ENCODE assay signal across 19 mouse cellular contexts in the genomic region with DNA sequence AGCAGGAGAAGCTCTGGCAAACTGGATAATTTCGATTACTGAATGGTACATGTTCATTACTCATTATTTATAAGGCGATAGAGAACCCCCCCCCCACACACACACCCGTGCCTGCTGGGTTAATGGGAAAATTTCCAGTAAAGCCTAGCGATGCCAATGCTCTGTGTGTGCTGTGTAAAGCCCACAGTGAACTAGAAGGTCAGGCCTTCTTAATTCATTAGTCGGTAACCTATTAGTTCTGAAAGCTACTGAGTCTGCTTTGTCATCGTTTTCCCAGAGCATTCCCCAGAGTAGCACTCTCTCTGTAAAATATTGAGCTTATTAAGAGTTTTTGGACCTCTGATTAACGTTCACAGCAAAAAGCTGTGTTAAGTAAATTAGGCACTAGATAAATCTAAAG.
DNase-seq lines count a peak whose midpoint lies in the region; ATAC-seq lines count a peak whose summit lies in the region.
"Had no signal": no experiment of that assay in that cellular context is flagged by ENCODE, and none has a peak within 500 bp of the region (broad histone marks: within the 10 kb centered on the region; RNA-seq: fewer than 3 reads in every experiment).

No protein-coding gene starts in this region.

- no peak overlapping the region for H3K4me2 ChIP-seq in hindbrain, embryonic 13.5 days
- H3K4me2 ChIP-seq in kidney, embryonic 16.5 days (replicated peaks; ENCODE audit: low read depth, low read length) = no peak overlapping the region
- no peak overlapping the region for H3K4me2 ChIP-seq in midbrain, embryonic 15.5 days
- H3K4me2 ChIP-seq: intestine, embryonic 15.5 days; lung, embryonic 15.5 days; midbrain, embryonic 12.5 days had no signal

- H3K27me3 ChIP-seq in hindbrain, embryonic 13.5 days = no peaks in the 10 kb centered on the region
- H3K27me3 ChIP-seq in hindbrain, embryonic 10.5 days (ENCODE audit: insufficient read depth, poor library complexity, severe bottlenecking) = no peaks in the 10 kb centered on the region
- no peaks in the 10 kb centered on the region for H3K27me3 ChIP-seq in kidney, embryonic 16.5 days (ENCODE audit: insufficient read depth, low read length)
- H3K27me3 ChIP-seq in midbrain, embryonic 15.5 days (replicated peaks) = no peaks in the 10 kb centered on the region
- H3K27me3 ChIP-seq: intestine, embryonic 15.5 days; lung, embryonic 15.5 days; midbrain, embryonic 12.5 days had no signal

- H3K27ac ChIP-seq in hindbrain, embryonic 13.5 days = no peak overlapping the region
- no peak overlapping the region for H3K27ac ChIP-seq in hindbrain, embryonic 10.5 days
- peak overlapping the region; percentile 23; the same call in 1 of the 2 replicates for H3K27ac ChIP-seq in kidney, embryonic 16.5 days (ENCODE audit: low read length)
- H3K27ac ChIP-seq in midbrain, embryonic 15.5 days = 0 out of 2 replicates have a peak overlapping the region, but pooled peaks have one; percentile 17
- H3K27ac ChIP-seq: embryonic facial prominence, embryonic 10.5 days; intestine, embryonic 15.5 days; liver, embryonic 14.5 days; lung, embryonic 15.5 days; macrophage; midbrain, embryonic 12.5 days had no signal

- 51% methylated on average over 7 of the region's 7 CpGs for WGBS in hindbrain, embryonic 13.5 days
- WGBS in hindbrain, embryonic 10.5 days = 83% methylated on average over 7 of the region's 7 CpGs
- WGBS in kidney, embryonic 16.5 days = 48% methylated on average over 7 of the region's 7 CpGs
- 51% methylated on average over 7 of the region's 7 CpGs for WGBS in midbrain, embryonic 15.5 days

- H3K9me3 ChIP-seq in hindbrain, embryonic 13.5 days = no peaks in the 10 kb centered on the region
- H3K9me3 ChIP-seq in hindbrain, embryonic 10.5 days = no peaks in the 10 kb centered on the region
- H3K9me3 ChIP-seq in kidney, embryonic 16.5 days (ENCODE audit: low read length) = 0 out of 2 replicates have a peak, but pooled peaks cover 4% of the 10 kb centered on the region
- H3K9me3 ChIP-seq in midbrain, embryonic 15.5 days = no peaks in the 10 kb centered on the region
- H3K9me3 ChIP-seq: embryonic facial prominence, embryonic 10.5 days; intestine, embryonic 15.5 days; lung, embryonic 15.5 days; midbrain, embryonic 12.5 days had no signal

- DNase-seq in hindbrain, embryonic 10.5 days (ENCODE audit: low spot score) = no peak
- no peak for DNase-seq in kidney, postnatal 10 days
- peak; percentile 37 for DNase-seq in kidney, postnatal 14 days
- no peak for DNase-seq in lung, postnatal 4 days
- DNase-seq: cerebellum, adult 9-10 months; gastrocnemius, postnatal 10 days; heart, adult 18-20 months; heart, postnatal 36 days; layer of hippocampus, postnatal 36 days; thymus, postnatal 36 days had no signal

- peak; percentile 46; the same call in 1 of the 2 replicates for ATAC-seq in hindbrain, embryonic 13.5 days (ENCODE audit: low FRiP score)
- ATAC-seq in kidney, embryonic 16.5 days (ENCODE audit: low FRiP score, low TSS enrichment) = no peak
- ATAC-seq in midbrain, embryonic 15.5 days (replicated peaks) = no peak; the same call in 1 of the 2 replicates
- ATAC-seq: intestine, embryonic 15.5 days had no signal

- H3K9ac ChIP-seq in hindbrain, embryonic 13.5 days = no peak overlapping the region
- H3K9ac ChIP-seq in kidney, embryonic 16.5 days (replicated peaks; ENCODE audit: low read length) = no peak overlapping the region
- no peak overlapping the region for H3K9ac ChIP-seq in midbrain, embryonic 15.5 days
- H3K9ac ChIP-seq: intestine, embryonic 15.5 days; liver, embryonic 14.5 days; lung, embryonic 15.5 days; midbrain, embryonic 12.5 days had no signal

- H3K4me1 ChIP-seq in hindbrain, embryonic 13.5 days (replicated peaks) = peaks cover 7% of the 10 kb centered on the region; the same call in 1 of the 2 replicates
- peaks cover 4% of the 10 kb centered on the region for H3K4me1 ChIP-seq in hindbrain, embryonic 10.5 days (replicated peaks)
- peaks cover 15% of the 10 kb centered on the region; the same call in 1 of the 2 replicates for H3K4me1 ChIP-seq in kidney, embryonic 16.5 days (ENCODE audit: insufficient read depth, low read length)
- H3K4me1 ChIP-seq in midbrain, embryonic 15.5 days = no peaks in the 10 kb centered on the region; the same call in 1 of the 2 replicates
- H3K4me1 ChIP-seq: intestine, embryonic 15.5 days; lung, embryonic 15.5 days; midbrain, embryonic 12.5 days had no signal

- no peak overlapping the region for H3K4me3 ChIP-seq in hindbrain, embryonic 13.5 days
- no peak overlapping the region for H3K4me3 ChIP-seq in hindbrain, embryonic 10.5 days
- H3K4me3 ChIP-seq in kidney, embryonic 16.5 days (ENCODE audit: low read length) = no peak overlapping the region
- no peak overlapping the region for H3K4me3 ChIP-seq in midbrain, embryonic 15.5 days
- H3K4me3 ChIP-seq: embryonic facial prominence, embryonic 10.5 days; intestine, embryonic 15.5 days; lung, embryonic 15.5 days; midbrain, embryonic 12.5 days had no signal

- no peaks in the 10 kb centered on the region for H3K36me3 ChIP-seq in hindbrain, embryonic 13.5 days
- H3K36me3 ChIP-seq in hindbrain, embryonic 10.5 days = no peaks in the 10 kb centered on the region
- H3K36me3 ChIP-seq in kidney, embryonic 16.5 days (ENCODE audit: insufficient read depth, low read length) = no peaks in the 10 kb centered on the region
- H3K36me3 ChIP-seq in midbrain, embryonic 15.5 days (replicated peaks) = no peaks in the 10 kb centered on the region
- H3K36me3 ChIP-seq: embryonic facial prominence, embryonic 10.5 days; intestine, embryonic 15.5 days; lung, embryonic 15.5 days; midbrain, embryonic 12.5 days had no signal

Comparison
In these comparisons a context has a peak if more than half of its experiments do, and no peak if none do; other contexts are left out.
1. H3K27ac ChIP-seq: peak in kidney, embryonic 16.5 days (single experiment) and midbrain, embryonic 15.5 days (single experiment); none in hindbrain, embryonic 13.5 days (single experiment) and hindbrain, embryonic 10.5 days (single experiment).